Mouse (Mus musculus) kidney, adult 2 months (tissue): ENCODE measurements at regions not wholly inside any gene's neighbourhood (a gene's known extent, or its start where the extent isn't known, plus 50 kb on each side); places are given as distances from the start of the nearest gene placed in this dataset.

ENCODE experiments used
- DNase-seq: peaks from one replicate; pipeline ENCODE4 v3.0.0; 2021
- H3K27ac ChIP-seq: fragments of 200-500 bp; 2 replicates; pipeline ENCODE4 v1.5.1; 2012; ENCODE audit warnings: low read depth, low read length, control low read depth, inconsistent platforms; ENCODE audit not compliant: insufficient read depth
- H3K27me3 ChIP-seq: fragments of 200-500 bp; replicated peaks from 2 replicates; pipeline ENCODE4 v1.6.1; 2012; ENCODE audit warnings: mild to moderate bottlenecking, moderate library complexity, low read length, inconsistent platforms; ENCODE audit not compliant: control insufficient read depth, insufficient read depth
- H3K36me3 ChIP-seq: fragments of 200-500 bp; 2 replicates; pipeline ENCODE4 v1.6.1; 2012; ENCODE audit warnings: mild to moderate bottlenecking, moderate library complexity, low read length, inconsistent platforms; ENCODE audit not compliant: control insufficient read depth, insufficient read depth
- H3K4me1 ChIP-seq: fragments of 200-500 bp; 2 replicates; pipeline ENCODE4 v1.6.1; 2011; ENCODE audit warnings: low read length; ENCODE audit not compliant: control insufficient read depth, insufficient read depth
- H3K4me3 ChIP-seq: fragments of 200-500 bp; 2 replicates; pipeline ENCODE4 v1.5.1; 2011; ENCODE audit warnings: mild to moderate bottlenecking, low read depth, low read length, control low read depth; ENCODE audit not compliant: insufficient read depth
- CTCF ChIP-seq: fragments of 200-500 bp; conservative IDR thresholded peaks from 2 replicates; pipeline ENCODE4 v1.5.1; 2011; ENCODE audit warnings: low read depth, mild to moderate bottlenecking, control low read depth, low read length, moderate library complexity, mixed read lengths; ENCODE audit not compliant: insufficient read depth, insufficient read length
- POLR2A ChIP-seq: fragments of 200-500 bp; IDR thresholded peaks from one replicate; pipeline ENCODE4 v1.6.1; 2011; ENCODE audit warnings: low read depth, low read length, control low read depth
- WGBS: fragments of 180-500 bp; shearing (Covaris S2); methylation state at CpG from one replicate; pipeline ENCODE4 v1.1.7; 2018; 5-methylcytosine and 5-hydroxymethylcytosine counted together

DNA sequence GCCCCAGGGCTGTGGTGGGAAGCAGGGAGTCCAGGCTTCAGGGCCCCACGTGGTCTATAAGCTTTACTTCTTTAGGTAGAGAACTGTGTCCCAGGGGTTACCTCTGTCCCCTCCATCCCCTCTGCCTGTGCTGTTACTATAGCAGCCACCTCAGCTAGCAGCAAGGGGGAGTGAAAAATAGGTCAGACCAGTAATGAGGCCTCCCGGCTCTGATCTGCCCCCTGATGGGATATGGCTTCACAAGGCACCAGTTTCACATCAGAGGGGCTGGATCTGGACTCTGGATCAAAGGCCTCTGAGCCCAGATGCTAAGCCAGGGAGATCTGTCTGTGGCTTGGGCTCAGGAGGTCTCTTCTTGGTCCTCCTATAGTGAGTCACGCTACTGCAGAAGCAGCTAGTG, 184.5 kb downstream of the Matn1 start:
- Histone ChIP-seq H3K27ac (no peak overlapping the region), H3K4me1 (no peaks in the 10 kb centered on the region), H3K27me3 (no peaks in the 10 kb centered on the region), H3K4me3 (no peak overlapping the region), H3K36me3 (no peaks in the 10 kb centered on the region)
- TF ChIP-seq CTCF (no peak), POLR2A (no peak)
- DNase-seq, result no peak
- WGBS, result 33% methylated on average over 3 of the region's 3 CpGs

DNA sequence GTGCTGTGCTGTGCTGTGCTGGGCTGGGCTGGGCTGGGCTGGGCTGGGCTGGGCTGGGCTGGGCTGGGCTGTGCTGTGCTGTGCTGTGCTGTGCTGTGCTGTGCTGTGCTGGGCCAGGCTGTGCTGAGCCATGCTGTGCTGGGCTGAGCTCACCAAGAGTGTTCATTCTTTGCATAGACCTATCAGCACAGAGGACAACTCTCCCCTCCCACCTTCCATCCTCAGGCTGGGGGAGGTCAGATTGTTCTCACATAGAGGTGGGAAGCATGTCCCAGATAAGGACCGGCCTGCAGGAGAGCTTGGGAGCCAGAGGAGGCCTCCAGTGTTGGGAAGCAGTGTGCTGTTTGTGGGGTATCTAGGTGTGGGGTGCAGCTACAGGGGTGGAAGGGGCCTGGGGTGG, 188.0 kb downstream of the Matn1 start:
- 13% methylated on average over 1 of the region's 1 CpGs for WGBS
- DNase-seq, result no peak
- no peaks in the 10 kb centered on the region for H3K4me1 ChIP-seq
- no peak overlapping the region for H3K4me3 ChIP-seq
- no peaks in the 10 kb centered on the region for H3K36me3 ChIP-seq
- no peak for TF ChIP-seq CTCF
- TF ChIP-seq POLR2A, result no peak
- no peak overlapping the region for H3K27ac ChIP-seq
- no peaks in the 10 kb centered on the region for H3K27me3 ChIP-seq

DNA sequence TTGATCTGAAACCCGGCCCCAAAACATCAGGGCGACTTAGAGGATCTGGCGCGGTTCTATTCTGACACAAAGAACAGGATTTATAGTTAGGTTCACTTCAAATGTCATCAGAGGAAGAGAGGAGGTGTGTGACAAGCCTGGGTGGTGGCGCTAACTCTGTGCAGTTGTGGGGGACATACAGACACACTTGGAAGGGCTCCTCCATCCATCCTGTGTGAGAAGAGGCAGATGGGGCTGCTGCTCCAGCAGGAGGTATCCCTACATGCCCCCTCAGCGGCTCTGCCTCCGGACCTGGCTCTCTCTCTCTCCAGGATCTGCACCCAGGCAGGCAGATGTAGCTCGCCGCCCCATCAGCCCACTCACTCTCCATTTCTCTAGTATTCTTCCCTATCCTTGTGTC, 188.6 kb downstream of the Matn1 start:
- 53% methylated on average over 9 of the region's 9 CpGs for WGBS
- no peak overlapping the region for H3K27ac ChIP-seq
- no peaks in the 10 kb centered on the region for H3K4me1 ChIP-seq
- H3K36me3 ChIP-seq, result no peaks in the 10 kb centered on the region
- no peak for DNase-seq
- no peaks in the 10 kb centered on the region for H3K27me3 ChIP-seq
- no peak overlapping the region for H3K4me3 ChIP-seq
- TF ChIP-seq CTCF (no peak), POLR2A (no peak)

DNA sequence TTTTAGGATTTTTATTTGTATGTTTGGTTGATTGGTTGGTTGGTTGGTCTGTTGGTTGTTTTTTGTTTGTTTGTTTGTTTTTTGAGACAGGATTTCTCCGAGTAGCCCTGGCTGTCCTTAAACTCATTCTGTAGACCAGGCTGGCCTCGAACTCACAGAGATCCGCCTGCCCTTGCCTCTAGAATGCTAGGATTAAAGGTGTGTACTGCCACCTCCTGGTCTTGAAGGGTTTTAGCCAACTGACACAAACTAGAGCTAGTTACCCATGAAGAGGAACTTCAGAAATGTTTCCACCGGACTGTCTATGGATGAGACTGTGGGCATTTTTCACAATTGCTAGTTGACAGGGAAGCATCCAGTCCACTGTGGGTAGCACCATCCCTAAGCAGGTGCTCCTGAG, 191.7 kb downstream of the Matn1 start:
- WGBS, result 84% methylated on average over 4 of the region's 4 CpGs
- no peaks in the 10 kb centered on the region for H3K4me1 ChIP-seq
- DNase-seq, result no peak

DNA sequence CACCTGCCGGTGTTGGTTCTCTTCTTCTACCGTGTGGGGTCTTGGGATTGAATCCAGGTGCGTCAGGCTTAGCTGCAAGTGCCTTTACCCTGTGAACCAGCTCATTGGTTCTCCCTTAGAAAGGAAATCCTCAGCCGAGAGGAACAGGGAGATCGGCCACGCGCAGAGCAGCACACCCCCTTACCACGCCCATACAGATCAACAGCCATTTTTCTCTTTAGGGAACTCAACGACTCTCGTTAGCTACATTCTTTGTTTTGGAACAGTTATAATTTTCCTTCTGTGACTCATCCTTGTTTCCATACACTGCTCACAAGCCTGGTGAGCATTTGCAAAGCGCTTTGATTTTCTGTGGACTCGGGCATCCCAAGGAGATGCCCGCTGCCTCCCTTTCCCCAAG, 194.7 kb downstream of the Matn1 start:
- no peak for DNase-seq
- TF ChIP-seq CTCF (no peak), POLR2A (no peak)
- 71% methylated on average over 13 of the region's 13 CpGs for WGBS
- H3K27me3 ChIP-seq, result no peaks in the 10 kb centered on the region
- no peak overlapping the region for H3K27ac ChIP-seq
- H3K4me1 ChIP-seq, result no peaks in the 10 kb centered on the region
- H3K36me3 ChIP-seq, result no peaks in the 10 kb centered on the region
- H3K4me3 ChIP-seq, result no peak overlapping the region

More for the DNA sequence above, 191.7 kb downstream of the Matn1 start:
- H3K27ac ChIP-seq, result no peak overlapping the region
- no peaks in the 10 kb centered on the region for H3K27me3 ChIP-seq
- no peak overlapping the region for H3K4me3 ChIP-seq
- TF ChIP-seq POLR2A, result no peak
- TF ChIP-seq CTCF, result peak; percentile 21; the same call in 1 of the 2 replicates
- no peaks in the 10 kb centered on the region for H3K36me3 ChIP-seq

DNA sequence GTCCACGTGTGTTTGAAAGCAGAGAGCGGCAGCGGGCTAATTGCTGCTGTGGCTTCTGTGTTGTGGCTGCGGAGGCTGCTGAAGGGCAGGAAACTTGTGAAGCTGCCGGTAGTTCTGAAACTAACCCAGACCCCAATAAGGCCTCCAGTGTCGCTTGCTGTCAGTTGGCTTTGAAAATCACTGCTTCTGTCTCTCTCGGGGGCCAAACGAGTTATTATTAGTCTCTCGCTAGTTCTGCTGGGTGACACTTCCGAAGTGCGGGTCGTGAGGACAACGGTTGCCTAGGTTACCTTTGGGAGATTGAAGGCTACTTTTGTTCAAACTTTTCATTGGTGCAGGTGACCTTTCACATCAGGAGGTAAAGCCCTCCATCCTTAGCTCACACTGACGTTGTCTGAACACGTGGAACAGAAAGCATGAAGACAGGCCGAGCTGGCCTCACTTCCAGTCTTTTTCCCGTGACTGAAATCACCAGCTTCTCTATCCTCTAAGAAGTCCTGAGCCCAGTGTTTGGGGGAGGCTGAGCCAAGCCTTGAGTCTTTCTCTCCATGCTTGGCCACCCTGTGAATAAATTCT, 197.8 kb downstream of the Matn1 start:
- H3K27me3 ChIP-seq, result no peaks in the 10 kb centered on the region
- H3K4me1 ChIP-seq, result no peaks in the 10 kb centered on the region
- no peak for DNase-seq
- TF ChIP-seq POLR2A (no peak), CTCF (no peak)
- WGBS, result 80% methylated on average over 17 of the region's 17 CpGs
- no peaks in the 10 kb centered on the region for H3K36me3 ChIP-seq
- no peak overlapping the region for H3K4me3 ChIP-seq
- H3K27ac ChIP-seq, result no peak overlapping the region

DNA sequence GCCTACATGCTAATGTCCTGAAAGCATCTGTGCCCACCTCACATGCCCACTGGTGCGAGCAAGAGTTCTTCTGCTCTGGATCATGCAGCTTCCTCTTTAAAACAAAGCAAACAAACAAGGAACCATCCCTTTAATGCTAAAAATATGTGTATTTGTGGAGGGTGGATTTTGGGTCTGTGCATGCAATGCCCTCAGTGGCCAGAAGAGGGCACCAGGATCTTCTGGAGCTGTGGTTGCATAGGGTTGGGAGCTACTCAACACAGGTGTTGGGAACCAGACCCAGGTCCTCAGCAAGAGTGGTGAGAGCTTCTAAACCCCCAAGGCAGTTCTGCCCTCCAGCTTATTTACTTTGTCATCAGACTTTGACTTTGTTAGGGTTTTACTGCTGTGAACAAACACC, 201.3 kb downstream of the Matn1 start:
- Histone ChIP-seq H3K36me3 (no peaks in the 10 kb centered on the region), H3K27ac (no peak overlapping the region), H3K4me1 (no peaks in the 10 kb centered on the region), H3K4me3 (no peak overlapping the region), H3K27me3 (no peaks in the 10 kb centered on the region)
- no peak for DNase-seq
- peak; percentile 53 for TF ChIP-seq CTCF
- no peak for TF ChIP-seq POLR2A
- whole genome bisulfite sequencing, result 83% methylated on average over 1 of the region's 1 CpGs

DNA sequence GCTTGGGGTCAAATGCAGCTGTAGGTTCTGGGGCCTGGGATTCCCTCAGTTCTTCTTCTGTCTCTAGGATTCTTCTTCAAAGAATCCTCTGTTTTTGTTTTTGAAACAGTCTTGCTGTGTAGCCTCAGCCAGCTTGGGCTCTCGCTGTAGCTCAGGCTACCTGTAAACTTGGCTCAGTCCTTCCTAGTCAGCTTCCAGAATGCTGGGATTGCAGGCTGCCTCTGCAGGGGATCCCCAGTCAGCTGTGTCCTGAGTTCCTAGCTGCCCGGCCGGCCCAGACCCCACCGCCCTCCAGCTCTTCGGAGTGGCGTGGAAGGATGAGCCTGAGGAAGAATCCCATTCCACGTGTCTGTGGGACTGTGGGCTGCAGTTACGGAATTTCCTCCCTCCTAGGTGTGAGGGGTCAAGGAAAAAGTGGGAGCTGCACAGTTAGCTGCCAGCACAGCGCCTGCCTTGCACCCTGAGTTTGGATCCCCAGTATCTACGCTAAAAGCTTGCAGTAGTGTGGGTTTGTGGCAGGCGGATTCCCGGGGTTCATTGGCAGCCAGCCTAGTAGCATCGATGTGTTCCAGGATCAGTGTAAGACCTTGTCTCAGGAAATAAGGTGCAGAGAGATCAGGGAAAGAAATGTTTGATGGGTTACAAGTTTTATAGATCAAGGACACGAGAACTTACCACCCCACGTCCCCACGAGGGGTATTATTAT, 204.0 kb downstream of the Matn1 start:
- WGBS, result 53% methylated on average over 16 of the region's 16 CpGs
- Histone ChIP-seq H3K4me1 (no peaks in the 10 kb centered on the region), H3K27ac (no peak overlapping the region), H3K36me3 (no peaks in the 10 kb centered on the region), H3K27me3 (no peaks in the 10 kb centered on the region), H3K4me3 (no peak overlapping the region)
- TF ChIP-seq POLR2A (no peak), CTCF (no peak)
- DNase-seq, result no peak
